Mouse (Mus musculus): ENCODE measurements around the gene Ccr4. TPM values are rescaled to one million over a fixed set of nuclear protein-coding genes. Genes with fewer than 3 reads are reported as not detected.

Gene Ccr4
- polyA plus RNA-seq, 1 experiment from 2014 or later, result 0.49 TPM

GRCm38 (mm10) chr9:114462569-114462968 lies 42.1 kb downstream of the Ccr4 start:
- WGBS, result 85% methylated on average over 7 of the region's 7 CpGs

GRCm38 (mm10) chr9:114458436-114458835 lies 46.3 kb downstream of the Ccr4 start:
- peaks cover 20% of the 10 kb centered on the region for H3K36me3 ChIP-seq (ENCODE audit: insufficient read depth, low read length)
- no peaks in the 10 kb centered on the region for H3K27me3 ChIP-seq (ENCODE audit: insufficient read depth, low read length)
- H3K9ac ChIP-seq (replicated peaks; ENCODE audit: low read length), result no peak overlapping the region
- ATAC-seq (ENCODE audit: low FRiP score, low TSS enrichment), result no peak
- no peaks in the 10 kb centered on the region for H3K9me3 ChIP-seq (ENCODE audit: low read length)
- H3K4me1 ChIP-seq (ENCODE audit: insufficient read depth, low read length), result peaks cover 9% of the 10 kb centered on the region; the same call in 1 of the 2 replicates
- H3K4me3 ChIP-seq (ENCODE audit: low read length), result no peak overlapping the region
- H3K27ac ChIP-seq (ENCODE audit: low read length), result no peak overlapping the region
- WGBS, result 80% methylated on average over 3 of the region's 3 CpGs
- H3K4me2 ChIP-seq (replicated peaks; ENCODE audit: low read depth, low read length), result no peak overlapping the region

More at GRCm38 (mm10) chr9:114462569-114462968, 42.1 kb downstream of the Ccr4 start:
- ATAC-seq (ENCODE audit: low FRiP score, low TSS enrichment), result no peak
- no peak overlapping the region for H3K4me3 ChIP-seq (ENCODE audit: low read length)
- peaks cover 31% of the 10 kb centered on the region for H3K36me3 ChIP-seq (ENCODE audit: insufficient read depth, low read length)
- 0 out of 2 replicates have a peak, but pooled peaks cover 6% of the 10 kb centered on the region for H3K4me1 ChIP-seq (ENCODE audit: insufficient read depth, low read length)
- H3K9me3 ChIP-seq (ENCODE audit: low read length), result no peaks in the 10 kb centered on the region
- no peak overlapping the region for H3K27ac ChIP-seq (ENCODE audit: low read length)
- H3K27me3 ChIP-seq (ENCODE audit: insufficient read depth, low read length), result no peaks in the 10 kb centered on the region
- no peak overlapping the region for H3K4me2 ChIP-seq (replicated peaks; ENCODE audit: low read depth, low read length)
- H3K9ac ChIP-seq (replicated peaks; ENCODE audit: low read length), result no peak overlapping the region

- Histone ChIP-seq H3K27me3 (ENCODE audit: insufficient read depth, low read length) (no peaks in the 10 kb centered on the region), H3K4me1 (ENCODE audit: insufficient read depth, low read length) (peaks cover 9% of the 10 kb centered on the region; the same call in 1 of the 2 replicates), H3K9ac (replicated peaks; ENCODE audit: low read length) (no peak overlapping the region), H3K27ac (ENCODE audit: low read length) (no peak overlapping the region), H3K4me3 (ENCODE audit: low read length) (no peak overlapping the region), H3K9me3 (ENCODE audit: low read length) (no peaks in the 10 kb centered on the region), H3K36me3 (ENCODE audit: insufficient read depth, low read length) (peaks cover 10% of the 10 kb centered on the region; the same call in 1 of the 2 replicates), H3K4me2 (replicated peaks; ENCODE audit: low read depth, low read length) (no peak overlapping the region)
- 86% methylated on average over 2 of the region's 2 CpGs for WGBS
- ATAC-seq (ENCODE audit: low FRiP score, low TSS enrichment), result no peak
Observed at GRCm38 (mm10) chr9:114455420-114455819, 49.3 kb downstream of the Ccr4 start.

GRCm38 (mm10) chr9:114452418-114452817 lies 52.3 kb downstream of the Ccr4 start:
- no peaks in the 10 kb centered on the region for H3K27me3 ChIP-seq (ENCODE audit: insufficient read depth, low read length)
- peaks cover 9% of the 10 kb centered on the region; the same call in 1 of the 2 replicates for H3K4me1 ChIP-seq (ENCODE audit: insufficient read depth, low read length)
- H3K9me3 ChIP-seq (ENCODE audit: low read length), result no peaks in the 10 kb centered on the region
- 91% methylated on average over 6 of the region's 6 CpGs for WGBS
- H3K36me3 ChIP-seq (ENCODE audit: insufficient read depth, low read length), result peaks cover 6% of the 10 kb centered on the region; the same call in 1 of the 2 replicates
- H3K9ac ChIP-seq (replicated peaks; ENCODE audit: low read length), result no peak overlapping the region
- no peak overlapping the region for H3K4me3 ChIP-seq (ENCODE audit: low read length)
- H3K4me2 ChIP-seq (replicated peaks; ENCODE audit: low read depth, low read length), result no peak overlapping the region
- no peak overlapping the region for H3K27ac ChIP-seq (ENCODE audit: low read length)
- no peak for ATAC-seq (ENCODE audit: low FRiP score, low TSS enrichment)

GRCm38 (mm10) chr9:114451615-114452014 lies 53.1 kb downstream of the Ccr4 start:
- no peaks in the 10 kb centered on the region for H3K9me3 ChIP-seq (ENCODE audit: low read length)
- peaks cover 9% of the 10 kb centered on the region; the same call in 1 of the 2 replicates for H3K4me1 ChIP-seq (ENCODE audit: insufficient read depth, low read length)
- ATAC-seq (ENCODE audit: low FRiP score, low TSS enrichment), result no peak
- WGBS, result 81% methylated on average over 7 of the region's 7 CpGs
- no peak overlapping the region for H3K4me3 ChIP-seq (ENCODE audit: low read length)
- H3K27me3 ChIP-seq (ENCODE audit: insufficient read depth, low read length), result no peaks in the 10 kb centered on the region
- H3K27ac ChIP-seq (ENCODE audit: low read length), result no peak overlapping the region
- no peak overlapping the region for H3K9ac ChIP-seq (replicated peaks; ENCODE audit: low read length)
- H3K4me2 ChIP-seq (replicated peaks; ENCODE audit: low read depth, low read length), result no peak overlapping the region
- no peaks in the 10 kb centered on the region for H3K36me3 ChIP-seq (ENCODE audit: insufficient read depth, low read length)

- Histone ChIP-seq H3K4me2 (replicated peaks; ENCODE audit: low read depth, low read length) (no peak overlapping the region), H3K36me3 (ENCODE audit: insufficient read depth, low read length) (no peaks in the 10 kb centered on the region), H3K4me1 (ENCODE audit: insufficient read depth, low read length) (no peaks in the 10 kb centered on the region), H3K27me3 (ENCODE audit: insufficient read depth, low read length) (no peaks in the 10 kb centered on the region), H3K27ac (ENCODE audit: low read length) (no peak overlapping the region), H3K9me3 (ENCODE audit: low read length) (no peaks in the 10 kb centered on the region), H3K4me3 (ENCODE audit: low read length) (no peak overlapping the region), H3K9ac (replicated peaks; ENCODE audit: low read length) (no peak overlapping the region)
- no peak for ATAC-seq (ENCODE audit: low FRiP score, low TSS enrichment)
- 86% methylated on average over 13 of the region's 13 CpGs for WGBS
Observed at GRCm38 (mm10) chr9:114449120-114449754, 55.5 kb downstream of the Ccr4 start.

- WGBS, result 74% methylated on average over 5 of the region's 5 CpGs
- Histone ChIP-seq H3K27me3 (ENCODE audit: insufficient read depth, low read length) (no peaks in the 10 kb centered on the region), H3K4me3 (ENCODE audit: low read length) (no peak overlapping the region), H3K36me3 (ENCODE audit: insufficient read depth, low read length) (no peaks in the 10 kb centered on the region), H3K9ac (replicated peaks; ENCODE audit: low read length) (no peak overlapping the region), H3K4me2 (replicated peaks; ENCODE audit: low read depth, low read length) (no peak overlapping the region), H3K9me3 (ENCODE audit: low read length) (no peaks in the 10 kb centered on the region), H3K27ac (ENCODE audit: low read length) (no peak overlapping the region), H3K4me1 (ENCODE audit: insufficient read depth, low read length) (no peaks in the 10 kb centered on the region)
- no peak for ATAC-seq (ENCODE audit: low FRiP score, low TSS enrichment)
Observed at GRCm38 (mm10) chr9:114448700-114449099, 56.0 kb downstream of the Ccr4 start.

GRCm38 (mm10) chr9:114446887-114447286 lies 57.8 kb downstream of the Ccr4 start:
- Histone ChIP-seq H3K36me3 (ENCODE audit: insufficient read depth, low read length) (peaks cover 15% of the 10 kb centered on the region; the same call in 1 of the 2 replicates), H3K4me1 (ENCODE audit: insufficient read depth, low read length) (no peaks in the 10 kb centered on the region), H3K27ac (ENCODE audit: low read length) (no peak overlapping the region), H3K9ac (replicated peaks; ENCODE audit: low read length) (no peak overlapping the region), H3K4me3 (ENCODE audit: low read length) (no peak overlapping the region), H3K9me3 (ENCODE audit: low read length) (no peaks in the 10 kb centered on the region), H3K4me2 (replicated peaks; ENCODE audit: low read depth, low read length) (no peak overlapping the region), H3K27me3 (ENCODE audit: insufficient read depth, low read length) (no peaks in the 10 kb centered on the region)
- no peak for ATAC-seq (ENCODE audit: low FRiP score, low TSS enrichment)
- WGBS, result 91% methylated on average over 8 of the region's 8 CpGs

GRCm38 (mm10) chr9:114443351-114443750 lies 61.4 kb downstream of the Ccr4 start:
- Histone ChIP-seq H3K9me3 (ENCODE audit: low read length) (no peaks in the 10 kb centered on the region), H3K27me3 (ENCODE audit: insufficient read depth, low read length) (no peaks in the 10 kb centered on the region), H3K4me1 (ENCODE audit: insufficient read depth, low read length) (no peaks in the 10 kb centered on the region), H3K27ac (ENCODE audit: low read length) (no peak overlapping the region), H3K36me3 (ENCODE audit: insufficient read depth, low read length) (peaks cover 15% of the 10 kb centered on the region; the same call in 1 of the 2 replicates), H3K9ac (replicated peaks; ENCODE audit: low read length) (no peak overlapping the region), H3K4me2 (replicated peaks; ENCODE audit: low read depth, low read length) (no peak overlapping the region), H3K4me3 (ENCODE audit: low read length) (no peak overlapping the region)
- ATAC-seq (ENCODE audit: low FRiP score, low TSS enrichment), result no peak
- 85% methylated on average over 8 of the region's 8 CpGs for whole genome bisulfite sequencing

GRCm38 (mm10) chr9:114442893-114443292 lies 61.8 kb downstream of the Ccr4 start:
- Histone ChIP-seq H3K36me3 (ENCODE audit: insufficient read depth, low read length) (peaks cover 15% of the 10 kb centered on the region; the same call in 1 of the 2 replicates), H3K9ac (replicated peaks; ENCODE audit: low read length) (no peak overlapping the region), H3K4me2 (replicated peaks; ENCODE audit: low read depth, low read length) (no peak overlapping the region), H3K4me1 (ENCODE audit: insufficient read depth, low read length) (no peaks in the 10 kb centered on the region), H3K9me3 (ENCODE audit: low read length) (no peaks in the 10 kb centered on the region), H3K4me3 (ENCODE audit: low read length) (no peak overlapping the region), H3K27me3 (ENCODE audit: insufficient read depth, low read length) (no peaks in the 10 kb centered on the region), H3K27ac (ENCODE audit: low read length) (no peak overlapping the region)
- ATAC-seq (ENCODE audit: low FRiP score, low TSS enrichment), result no peak
- 81% methylated on average over 9 of the region's 9 CpGs for WGBS
